Mouse (Mus musculus) heart, embryonic 16.5 days (tissue): ENCODE data around the gene Sesn3. TPM values are rescaled to one million over a fixed set of nuclear protein-coding genes. Genes with fewer than 3 reads are reported as not detected.

ENCODE experiments used
- ATAC-seq: fragments of 200-750 bp; cut with Nextera tagmentation; replicated peaks from 2 replicates; pipeline ENCODE4 v1.8.0; 2017; ENCODE audit warnings: moderate number of reproducible peaks; ENCODE audit not compliant: insufficient read depth, low FRiP score; ENCODE audit errors: extremely low read depth
- H3K27ac ChIP-seq: fragments of 300-500 bp; sonication (generic); 2 replicates; pipeline ENCODE4 v1.5.1; 2014; ENCODE audit warnings: mild to moderate bottlenecking, low read length, control low read depth, moderate library complexity
- H3K27me3 ChIP-seq: fragments of 300-500 bp; sonication (generic); 2 replicates; pipeline ENCODE4 v1.6.1; 2014; ENCODE audit warnings: low read length, mixed read lengths; ENCODE audit not compliant: control insufficient read depth, insufficient read depth
- H3K36me3 ChIP-seq: fragments of 300-500 bp; sonication (generic); 2 replicates; pipeline ENCODE4 v1.6.1; 2014; ENCODE audit not compliant: control insufficient read depth, insufficient read depth
- H3K4me1 ChIP-seq: fragments of 300-500 bp; sonication (generic); 2 replicates; pipeline ENCODE4 v1.6.1; 2014; ENCODE audit warnings: low read length, mixed read lengths; ENCODE audit not compliant: control insufficient read depth, insufficient read depth
- H3K4me2 ChIP-seq: fragments of 300-500 bp; sonication (generic); 2 replicates; pipeline ENCODE4 v1.6.1; 2014; ENCODE audit warnings: low read depth, mild to moderate bottlenecking, control low read depth, low read length
- H3K4me3 ChIP-seq: fragments of 300-500 bp; sonication (generic); 2 replicates; pipeline ENCODE4 v1.5.1; 2014; ENCODE audit warnings: mild to moderate bottlenecking, control low read depth, low read length
- H3K9ac ChIP-seq: fragments of 300-500 bp; sonication (generic); 2 replicates; pipeline ENCODE4 v1.6.1; 2014; ENCODE audit warnings: low read length, control low read depth
- H3K9me3 ChIP-seq: fragments of 300-500 bp; sonication (generic); replicated peaks from 2 replicates; pipeline ENCODE4 v1.6.1; 2016; ENCODE audit warnings: low read length; ENCODE audit not compliant: control insufficient read depth
- WGBS: fragments of 180-500 bp; shearing (Covaris S2); extraction: QIAGEN DNeasy Blood & Tissue Kit; methylation state at CpG from one replicate; pipeline ENCODE4 v1.1.7; 2014; 5-methylcytosine and 5-hydroxymethylcytosine counted together
- polyA plus RNA-seq: library from polyadenylated mRNA; unstranded; fragments of >200 nt; fragmentation: Nextera tagmentation; extraction: Ambion mirVana; gene quantifications from 2 replicates; pipeline ENCODE4 v1.2.1, GENCODE M21; 2015

Sesn3 gene
- polyA plus RNA-seq, 1 experiment from 2014 or later = 9.2 TPM

DNA sequence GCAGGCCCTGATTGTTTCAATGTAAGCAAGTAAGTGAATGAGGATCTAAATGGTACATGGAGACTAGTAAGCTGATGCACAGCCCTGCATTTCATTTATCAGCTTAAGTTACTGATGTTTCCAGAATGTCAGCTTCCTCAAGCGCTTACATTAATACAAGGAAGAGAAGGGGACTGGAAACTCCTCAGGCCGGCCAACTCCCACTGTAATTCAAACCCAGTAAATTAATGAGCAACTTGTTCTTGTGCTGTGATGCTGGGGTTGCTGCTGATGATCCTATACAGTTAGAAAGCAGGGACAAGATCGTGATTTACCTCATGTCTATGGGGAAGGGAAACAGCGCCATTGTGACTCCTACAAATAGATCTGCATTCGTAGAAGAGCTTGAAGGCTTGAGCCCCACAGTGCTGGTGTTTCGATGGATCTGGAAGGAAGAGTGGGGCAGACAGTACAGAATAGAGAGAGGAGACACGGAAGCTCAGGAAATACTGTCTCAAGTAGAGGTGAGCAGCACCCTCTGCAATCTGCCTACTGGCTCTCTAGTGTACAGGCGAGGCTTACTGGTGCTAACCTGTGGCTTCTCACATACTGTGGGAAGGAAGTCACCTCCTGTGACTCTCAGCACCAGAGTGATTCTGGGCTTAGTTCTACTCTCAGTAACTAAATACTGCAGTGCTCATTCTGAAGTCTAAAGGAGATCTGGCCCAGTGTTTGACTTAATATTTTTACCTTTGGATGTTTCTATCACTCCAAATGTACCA is 21.0 kb downstream of the Sesn3 start:
- Histone ChIP-seq H3K9ac (no peak overlapping the region), H3K4me3 (no peak overlapping the region), H3K9me3 (no peaks in the 10 kb centered on the region), H3K27me3 (no peaks in the 10 kb centered on the region), H3K27ac (no peak overlapping the region), H3K36me3 (no peaks in the 10 kb centered on the region), H3K4me2 (no peak overlapping the region), H3K4me1 (peaks cover 8% of the 10 kb centered on the region)
- no peak for ATAC-seq
- 89% methylated on average over 8 of the region's 8 CpGs for WGBS

DNA sequence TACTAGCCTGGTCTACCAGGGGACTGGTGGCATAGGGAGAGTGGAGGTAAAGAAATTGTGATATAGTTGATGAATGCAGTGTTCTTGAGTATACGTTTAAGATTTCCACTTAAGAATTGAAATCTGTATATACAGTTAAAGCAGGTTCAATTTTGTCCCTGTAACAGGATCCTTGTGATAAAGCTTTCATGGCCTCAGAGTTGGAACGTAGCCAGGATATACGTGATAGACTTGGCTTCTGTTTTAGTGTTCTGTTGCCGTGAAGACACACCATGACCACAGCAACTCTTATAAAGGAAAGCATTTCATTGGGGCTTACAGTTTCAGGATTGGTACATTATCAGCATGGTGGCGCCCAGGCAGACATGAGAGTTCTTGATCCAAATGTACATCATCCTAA is 22.3 kb downstream of the Sesn3 start:
- Histone ChIP-seq H3K27ac (no peak overlapping the region), H3K4me1 (peaks cover 8% of the 10 kb centered on the region), H3K9ac (no peak overlapping the region), H3K36me3 (no peaks in the 10 kb centered on the region), H3K27me3 (no peaks in the 10 kb centered on the region), H3K4me3 (no peak overlapping the region), H3K9me3 (no peaks in the 10 kb centered on the region), H3K4me2 (no peak overlapping the region)
- 58% methylated on average over 5 of the region's 5 CpGs for WGBS
- ATAC-seq = no peak

DNA sequence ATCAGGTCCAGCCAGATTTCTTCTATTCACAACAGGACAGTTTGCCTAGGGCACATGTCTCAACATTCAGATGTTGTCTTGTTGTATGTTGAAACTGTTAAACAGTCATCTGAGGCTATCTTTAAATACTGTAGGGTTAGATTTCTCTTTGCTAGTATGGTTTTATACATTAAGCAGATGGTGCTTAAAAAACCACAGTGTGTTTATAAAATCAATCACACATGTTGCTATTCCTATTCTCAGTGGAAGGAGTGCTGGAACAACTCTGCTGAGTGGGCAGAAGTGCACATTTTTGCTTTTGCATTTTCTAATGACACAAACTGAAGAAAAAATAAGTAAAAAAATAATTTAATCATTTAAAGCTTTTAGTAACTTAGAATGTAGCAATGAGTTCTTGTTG is 25.0 kb downstream of the Sesn3 start:
- Histone ChIP-seq H3K4me3 (no peak overlapping the region), H3K27me3 (no peaks in the 10 kb centered on the region), H3K27ac (no peak overlapping the region), H3K4me2 (no peak overlapping the region), H3K9me3 (no peaks in the 10 kb centered on the region), H3K4me1 (peaks cover 3% of the 10 kb centered on the region), H3K9ac (no peak overlapping the region), H3K36me3 (no peaks in the 10 kb centered on the region)
- ATAC-seq = no peak

DNA sequence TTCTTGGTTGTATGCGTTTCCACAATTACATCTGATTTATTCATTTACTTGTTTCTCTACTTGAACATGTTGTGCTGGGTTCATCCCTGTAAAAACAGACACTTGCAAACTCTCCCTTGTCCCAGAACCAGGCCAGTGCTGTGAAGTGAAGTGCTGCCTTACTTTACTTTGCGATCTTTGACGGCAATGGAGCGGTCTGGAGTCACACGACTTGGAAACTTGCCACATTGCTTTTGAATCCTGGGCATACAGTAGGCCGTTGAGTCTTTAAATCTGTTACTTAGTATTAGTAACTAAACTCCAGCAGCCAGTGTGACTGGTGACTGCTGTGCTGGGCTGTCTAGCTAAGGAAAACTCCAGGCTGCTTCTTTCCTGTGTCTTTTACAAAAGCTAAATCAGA is 25.9 kb downstream of the Sesn3 start:
- WGBS = 50% methylated on average over 6 of the region's 6 CpGs
- ATAC-seq = no peak
- Histone ChIP-seq H3K4me3 (no peak overlapping the region), H3K9ac (no peak overlapping the region), H3K27me3 (no peaks in the 10 kb centered on the region), H3K27ac (no peak overlapping the region), H3K4me2 (no peak overlapping the region), H3K36me3 (no peaks in the 10 kb centered on the region), H3K4me1 (peaks cover 3% of the 10 kb centered on the region), H3K9me3 (no peaks in the 10 kb centered on the region)

DNA sequence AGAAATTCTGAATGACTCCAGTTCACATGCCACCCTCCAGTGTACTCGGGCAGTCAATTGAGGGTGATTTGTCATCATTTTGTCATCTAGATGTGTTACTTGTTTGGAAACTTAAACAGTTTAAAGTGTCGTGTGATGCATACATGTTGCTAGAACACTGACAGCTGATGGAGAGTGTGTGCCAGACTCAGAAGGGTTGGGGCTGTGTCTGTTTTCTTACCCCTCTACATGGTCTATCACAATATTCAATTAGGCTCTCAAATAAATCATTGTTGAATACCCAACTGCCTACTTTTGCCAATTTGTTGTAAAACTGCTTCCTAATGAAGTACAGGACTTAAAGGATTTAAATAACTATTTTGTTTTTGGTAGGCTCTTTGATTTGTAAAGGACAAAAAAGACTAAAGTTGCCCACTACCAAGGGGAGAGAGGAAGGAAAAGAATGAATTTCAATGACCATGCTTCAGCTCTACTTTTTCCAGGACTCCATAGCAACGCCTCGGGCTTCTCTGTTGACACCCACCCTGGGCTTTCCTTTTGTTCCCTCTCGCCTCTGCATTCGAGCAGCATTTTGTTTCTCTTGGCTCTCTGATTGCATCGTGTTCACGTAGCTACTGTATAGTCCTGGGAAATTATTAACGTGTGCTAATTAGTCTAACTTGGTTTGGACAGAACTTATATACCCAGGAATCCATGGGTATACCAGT is 29.5 kb downstream of the Sesn3 start:
- 74% methylated on average over 9 of the region's 9 CpGs for WGBS
- H3K9ac ChIP-seq = no peak overlapping the region
- no peak overlapping the region for H3K4me3 ChIP-seq
- no peak overlapping the region for H3K27ac ChIP-seq
- ATAC-seq = peak; percentile 28; the same call in 1 of the 2 replicates
- H3K9me3 ChIP-seq = no peaks in the 10 kb centered on the region
- H3K36me3 ChIP-seq = peaks cover 3% of the 10 kb centered on the region; the same call in 1 of the 2 replicates
- H3K27me3 ChIP-seq = no peaks in the 10 kb centered on the region
- H3K4me2 ChIP-seq = no peak overlapping the region
- H3K4me1 ChIP-seq = no peaks in the 10 kb centered on the region; the same call in 1 of the 2 replicates

DNA sequence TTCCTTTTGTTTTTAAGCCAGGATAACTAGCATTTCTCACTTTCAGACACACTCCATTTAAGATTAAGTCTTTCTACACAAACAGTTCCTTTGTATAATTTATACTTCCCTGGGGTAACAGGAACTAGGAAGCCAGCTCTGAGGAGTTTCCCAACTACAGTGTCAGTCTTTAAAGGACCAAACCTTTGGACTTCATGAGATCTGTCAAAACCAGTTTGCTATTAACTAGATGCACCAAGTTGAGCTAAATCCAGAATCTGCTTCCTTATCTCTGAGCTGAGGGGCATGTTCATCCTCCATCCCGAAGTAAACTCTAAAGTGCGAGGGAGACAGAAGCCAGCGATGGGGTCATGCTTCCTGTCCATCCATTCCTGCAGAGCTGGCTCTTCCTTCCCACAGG is 32.5 kb downstream of the Sesn3 start:
- H3K27ac ChIP-seq = no peak overlapping the region
- peaks cover 5% of the 10 kb centered on the region; the same call in 1 of the 2 replicates for H3K36me3 ChIP-seq
- no peaks in the 10 kb centered on the region for H3K4me1 ChIP-seq
- H3K27me3 ChIP-seq = no peaks in the 10 kb centered on the region
- ATAC-seq = no peak
- H3K4me2 ChIP-seq = no peak overlapping the region
- H3K9me3 ChIP-seq = no peaks in the 10 kb centered on the region
- WGBS = 45% methylated on average over 3 of the region's 3 CpGs
- no peak overlapping the region for H3K9ac ChIP-seq
- H3K4me3 ChIP-seq = no peak overlapping the region

DNA sequence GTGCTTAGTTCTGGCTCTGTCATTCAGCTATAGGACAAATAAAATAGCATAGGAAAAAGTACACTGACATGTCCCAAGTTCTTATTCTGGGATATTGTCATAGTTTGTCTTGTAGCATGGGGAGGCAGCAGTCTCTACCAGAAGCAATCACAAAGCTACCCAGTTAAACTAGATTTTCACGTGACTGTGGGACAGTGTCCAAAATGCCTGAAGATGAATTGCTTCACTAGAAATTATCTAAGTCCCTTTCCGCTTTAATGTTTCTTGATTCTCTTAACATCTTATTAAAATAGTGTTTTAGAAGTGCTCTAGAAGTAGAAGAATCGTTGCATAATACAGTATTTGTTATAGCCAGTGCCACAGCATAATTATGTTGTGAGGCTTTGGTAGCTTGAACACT is 39.1 kb downstream of the Sesn3 start:
- 72% methylated on average over 3 of the region's 3 CpGs for WGBS
- Histone ChIP-seq H3K27me3 (no peaks in the 10 kb centered on the region), H3K9ac (no peak overlapping the region), H3K4me3 (no peak overlapping the region), H3K9me3 (no peaks in the 10 kb centered on the region), H3K27ac (no peak overlapping the region), H3K4me1 (peaks cover 4% of the 10 kb centered on the region; the same call in 1 of the 2 replicates), H3K4me2 (no peak overlapping the region), H3K36me3 (peaks cover 10% of the 10 kb centered on the region)
- no peak for ATAC-seq

DNA sequence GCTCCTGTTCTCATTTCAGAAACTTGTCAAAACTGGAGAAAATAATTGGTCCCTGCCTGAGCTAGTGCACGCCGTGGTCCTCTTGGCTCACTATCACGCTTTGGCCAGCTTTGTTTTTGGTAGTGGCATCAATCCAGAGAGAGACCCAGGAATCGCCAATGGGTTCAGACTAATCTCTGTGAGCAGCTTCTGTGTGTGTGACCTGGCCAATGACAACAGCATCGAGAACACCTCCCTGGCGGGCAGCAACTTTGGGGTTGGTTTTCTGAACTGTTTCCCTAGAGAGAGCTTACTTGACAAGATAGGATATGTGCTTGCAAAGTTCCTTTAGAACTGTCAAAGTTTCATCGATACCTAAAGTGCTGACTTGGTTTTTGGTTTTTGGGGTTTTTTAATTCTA is 39.6 kb downstream of the Sesn3 start:
- Histone ChIP-seq H3K4me2 (no peak overlapping the region), H3K36me3 (peaks cover 10% of the 10 kb centered on the region), H3K4me1 (peaks cover 4% of the 10 kb centered on the region; the same call in 1 of the 2 replicates), H3K9ac (no peak overlapping the region), H3K27me3 (no peaks in the 10 kb centered on the region), H3K4me3 (no peak overlapping the region), H3K9me3 (no peaks in the 10 kb centered on the region), H3K27ac (no peak overlapping the region)
- ATAC-seq = no peak
- 75% methylated on average over 7 of the region's 7 CpGs for WGBS

DNA sequence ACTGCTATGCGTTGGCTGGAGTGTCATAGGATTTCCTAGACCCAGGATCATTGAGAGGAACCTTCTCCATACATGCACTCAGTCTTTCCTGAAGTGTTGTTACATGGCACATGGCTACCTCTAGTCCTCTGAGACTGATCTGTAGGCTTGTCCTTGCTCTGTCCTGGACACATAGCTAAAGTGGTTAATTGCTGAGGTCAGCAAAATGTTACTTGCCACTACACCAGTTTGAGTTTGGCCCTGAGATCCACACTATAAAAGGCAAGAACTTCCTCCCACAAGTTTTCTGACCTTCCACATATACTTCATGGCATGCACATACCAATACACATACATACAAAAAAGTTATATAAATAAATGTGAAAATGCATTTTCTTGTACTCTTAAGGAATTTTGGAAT is 41.8 kb downstream of the Sesn3 start:
- Histone ChIP-seq H3K36me3 (peaks cover 8% of the 10 kb centered on the region; the same call in 1 of the 2 replicates), H3K27me3 (no peaks in the 10 kb centered on the region), H3K4me3 (no peak overlapping the region), H3K27ac (no peak overlapping the region), H3K4me2 (no peak overlapping the region), H3K9me3 (no peaks in the 10 kb centered on the region), H3K4me1 (peaks cover 4% of the 10 kb centered on the region; the same call in 1 of the 2 replicates), H3K9ac (no peak overlapping the region)
- WGBS = 100% methylated on average over 1 of the region's 1 CpGs
- no peak for ATAC-seq
